Mouse (Mus musculus) neural tube, embryonic 10.5 days (tissue): ENCODE data around the gene Slc2a3.
"Not testable (repeated sequence)": the region's sequence is repeated elsewhere in the genome, so short reads cannot be mapped to it uniquely, and the experiment has no call there.

Experiments
- DNase-seq: peaks from one replicate; pipeline ENCODE4 v3.0.0-alpha.2; 2017; ENCODE audit warnings: low spot score; ENCODE audit errors: extremely low spot score

Gene Slc2a3

DNA sequence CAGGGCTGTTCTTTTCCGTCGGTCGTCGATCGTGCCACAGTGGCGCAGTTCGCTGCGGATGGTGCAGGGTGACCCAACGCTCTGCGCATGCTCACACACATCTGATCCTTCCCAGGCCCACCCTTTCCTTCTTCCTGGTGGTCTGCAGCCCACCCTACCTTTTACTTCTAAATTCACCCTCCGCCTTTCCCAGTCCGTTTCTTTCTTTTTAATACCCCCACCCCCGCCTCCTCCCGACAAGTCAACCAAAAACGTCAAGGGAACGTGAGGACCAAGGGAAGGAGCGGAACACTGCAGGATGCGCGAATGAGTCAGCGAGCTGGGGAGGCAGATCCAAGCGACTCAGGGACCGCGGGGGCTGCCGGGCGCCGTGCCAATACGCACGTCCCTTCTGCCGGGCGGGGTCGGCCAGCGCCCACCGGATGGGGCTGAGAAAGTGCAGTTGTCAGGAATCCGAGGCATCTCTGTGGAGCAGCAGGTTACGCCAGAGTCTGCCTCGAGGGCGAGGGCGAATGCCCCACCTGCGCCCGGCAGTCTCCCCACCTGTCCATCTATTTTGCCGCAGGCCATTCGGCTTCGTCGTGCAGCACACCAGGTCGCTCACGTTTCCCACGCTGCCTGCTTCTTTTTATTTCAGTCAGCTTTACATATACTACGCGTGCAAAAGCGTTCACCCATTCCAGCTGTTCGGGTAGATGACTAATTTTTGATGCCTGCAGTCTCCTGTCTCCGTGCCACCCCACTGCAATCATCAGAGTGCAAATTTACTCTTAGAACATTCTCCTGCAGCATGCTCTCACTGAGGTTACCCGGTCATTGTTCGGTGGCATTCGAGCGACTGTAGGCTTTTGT is 36.8 kb downstream of the Slc2a3 start:
- DNase-seq: peak; percentile 69

DNA sequence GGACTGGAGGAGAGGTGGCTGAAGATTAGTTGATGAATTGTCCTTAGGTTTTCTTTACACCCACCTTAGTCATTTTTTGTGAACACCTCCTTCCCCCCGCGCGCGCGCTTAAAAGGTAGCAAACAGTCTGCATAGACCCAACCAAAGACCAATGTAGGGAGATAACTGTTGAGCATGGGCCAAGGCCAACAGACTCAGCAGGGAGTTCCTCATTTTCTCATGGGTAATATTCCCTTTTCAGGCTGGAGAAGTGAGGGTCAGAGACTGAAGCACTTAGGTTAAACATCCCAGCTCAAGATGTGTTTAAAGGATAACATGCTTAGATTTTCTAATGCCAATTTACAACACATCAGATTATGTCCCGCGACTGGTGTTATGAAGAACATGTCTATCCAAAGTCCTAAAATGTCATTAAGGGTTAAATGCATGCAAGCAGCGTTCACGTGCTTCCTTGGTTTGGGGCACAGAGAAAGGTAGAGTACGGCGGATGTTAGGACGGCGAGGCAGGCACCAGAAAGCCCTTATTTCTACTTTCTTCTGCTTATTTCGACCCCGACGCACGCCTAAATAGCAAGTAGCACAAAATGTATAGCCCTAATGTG is 37.5 kb downstream of the Slc2a3 start:
- DNase-seq: no peak

DNA sequence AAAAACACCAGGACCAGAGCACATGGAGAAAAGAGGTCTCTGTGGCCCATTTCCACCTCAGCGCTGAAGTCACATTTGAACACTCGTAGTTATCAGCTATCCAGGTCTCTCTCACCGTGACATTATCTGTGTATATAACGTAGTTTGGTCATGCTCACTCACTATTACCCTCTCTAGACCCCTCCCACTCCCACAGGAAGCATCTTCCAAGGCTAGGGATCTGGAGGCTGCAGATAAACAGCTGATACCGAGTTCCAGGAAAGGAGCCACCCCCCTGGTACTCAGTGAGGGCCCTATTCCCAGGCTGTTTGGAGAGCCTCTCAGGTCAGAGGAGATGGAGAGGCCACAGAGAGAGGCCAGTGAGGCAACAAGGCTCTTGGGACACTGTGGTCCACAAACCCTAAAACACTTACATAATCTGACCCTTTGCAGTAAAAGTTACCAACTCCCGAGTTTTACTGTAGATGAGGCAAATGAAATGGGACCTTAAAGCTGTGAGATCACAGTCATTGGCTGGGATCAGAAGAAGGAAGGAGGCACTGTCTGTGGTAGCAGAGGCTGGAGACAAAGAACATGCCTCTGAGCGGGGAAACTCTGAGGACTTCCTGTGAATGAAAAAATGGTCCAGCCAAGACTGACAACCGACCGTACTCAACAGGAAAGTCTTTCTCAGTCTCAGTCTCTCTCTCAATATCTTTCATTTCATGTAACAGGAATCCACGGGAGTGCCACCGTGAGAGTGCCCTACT is 38.3 kb downstream of the Slc2a3 start:
- no peak for DNase-seq

DNA sequence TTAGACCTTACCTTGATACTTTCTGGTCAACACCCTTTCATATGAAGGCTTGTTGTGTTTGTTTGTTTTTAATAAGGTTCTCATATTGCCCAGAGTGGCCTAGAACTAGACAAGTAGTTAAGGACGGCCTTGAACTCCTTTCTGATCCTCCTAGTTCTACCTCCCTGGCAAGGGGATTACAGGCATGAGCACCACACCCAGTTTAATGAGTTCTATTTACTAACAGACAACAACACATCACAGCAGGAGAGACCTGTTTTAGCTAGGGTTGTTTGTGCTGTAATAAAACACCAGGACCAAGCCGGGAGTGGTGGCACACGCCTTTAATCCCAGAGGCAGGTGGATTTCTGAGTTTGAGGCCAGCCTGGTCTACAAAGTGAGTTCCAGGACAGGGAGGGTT is 39.0 kb downstream of the Slc2a3 start:
- DNase-seq: no peak

DNA sequence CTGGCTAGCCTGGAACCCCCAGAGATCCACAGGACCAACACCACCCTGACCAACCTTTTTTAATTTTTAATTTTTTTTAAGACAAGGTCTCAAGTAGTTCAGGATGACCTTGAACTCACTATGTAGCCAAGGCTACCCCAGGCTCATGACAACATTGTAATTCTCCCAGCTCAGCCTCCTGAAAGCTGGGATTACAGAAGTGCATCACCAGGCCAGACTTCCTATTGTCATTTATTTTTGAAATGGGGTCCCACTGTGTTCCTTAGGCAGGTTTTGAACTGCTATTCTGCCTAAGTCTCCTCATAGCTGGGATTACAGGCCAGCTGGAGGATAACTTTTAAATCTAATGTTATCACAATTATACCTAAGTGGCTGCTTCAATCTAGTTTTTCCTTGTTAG is 39.5 kb downstream of the Slc2a3 start:
- DNase-seq: no peak

DNA sequence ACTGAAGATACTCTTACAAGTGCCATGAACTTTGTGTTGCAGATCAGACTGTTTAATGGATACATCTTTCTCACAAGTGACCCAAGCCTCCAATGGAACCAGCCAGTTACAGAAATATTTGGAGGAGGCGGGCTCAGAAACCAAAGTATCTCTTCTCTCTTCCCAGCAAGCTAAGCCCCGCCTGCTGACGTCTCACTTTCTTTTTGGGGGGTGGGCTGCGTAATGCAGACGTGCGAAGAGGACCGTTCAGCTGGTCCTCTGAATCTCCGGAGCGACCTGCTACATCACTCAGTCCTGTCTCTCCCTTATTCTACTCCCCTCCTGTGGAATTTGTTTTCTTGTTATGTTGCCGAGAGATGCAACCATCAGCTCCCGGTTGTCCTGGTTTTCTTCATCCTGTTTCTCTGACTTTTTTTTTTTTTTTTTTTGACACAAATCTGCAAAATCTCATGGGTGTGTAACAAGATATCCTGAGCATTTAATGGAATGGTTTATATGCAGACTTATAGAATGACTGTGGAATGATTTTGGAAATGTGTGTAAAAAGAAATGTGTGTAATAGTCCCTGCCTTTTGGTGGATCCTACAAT is 40.3 kb downstream of the Slc2a3 start:
- DNase-seq: peak; percentile 72

DNA sequence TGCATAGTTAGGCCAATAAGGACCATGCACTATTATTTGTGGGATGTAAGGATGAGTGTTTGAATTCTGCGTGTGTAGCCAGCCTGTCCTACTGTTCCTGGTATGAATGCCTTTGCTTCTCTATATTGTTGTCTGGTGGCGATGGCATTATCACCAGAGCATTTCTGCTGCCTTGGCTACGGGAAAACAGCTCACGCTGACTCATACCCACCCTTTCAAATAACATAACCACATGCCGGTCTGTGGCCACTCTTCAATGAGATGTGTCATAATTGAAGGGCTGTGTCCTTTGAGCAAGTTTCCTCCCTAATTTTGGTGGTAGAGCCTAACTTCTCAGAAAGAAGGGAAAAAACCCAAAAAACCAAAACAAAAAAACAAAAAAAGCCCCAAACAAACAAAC is 42.7 kb downstream of the Slc2a3 start:
- DNase-seq: no peak

DNA sequence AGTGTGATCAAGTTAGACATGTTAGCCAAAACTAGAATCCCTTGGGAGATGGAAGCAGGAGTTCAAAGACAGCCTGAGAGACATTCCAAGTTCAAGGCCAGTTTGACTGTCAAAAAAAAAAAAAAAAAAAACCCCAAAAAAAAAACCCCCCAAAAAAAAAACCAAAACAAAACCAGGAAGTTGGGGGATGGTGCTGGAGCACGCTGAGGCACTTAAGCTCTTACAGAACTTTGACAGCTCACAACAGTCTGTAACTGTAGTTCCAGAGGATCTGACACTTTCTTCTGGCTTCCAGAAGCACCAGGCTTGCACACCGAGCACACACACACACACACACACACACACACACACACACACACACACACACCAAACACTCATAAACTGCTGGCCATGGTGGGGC is 45.5 kb downstream of the Slc2a3 start:
- no peak for DNase-seq

DNA sequence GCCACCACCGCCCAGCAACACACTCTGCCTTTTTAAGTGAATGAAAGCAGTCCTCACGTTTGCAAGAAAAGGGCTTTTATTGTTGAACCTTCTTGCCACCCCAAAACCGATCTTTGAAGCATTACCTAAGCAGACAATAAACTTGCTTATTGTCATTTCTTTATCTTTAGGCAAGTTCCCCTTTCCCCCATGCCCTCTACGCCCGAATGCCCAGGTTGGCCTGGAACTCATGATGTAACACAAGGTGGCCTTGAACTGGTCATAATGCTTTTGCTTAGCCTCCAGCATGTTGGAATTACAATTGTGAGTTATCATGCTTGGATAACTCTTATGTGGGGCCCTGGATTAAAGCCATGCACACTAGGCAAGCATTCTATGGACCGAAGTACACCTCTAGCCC is 50.9 kb downstream of the Slc2a3 start:
- DNase-seq: no peak

DNA sequence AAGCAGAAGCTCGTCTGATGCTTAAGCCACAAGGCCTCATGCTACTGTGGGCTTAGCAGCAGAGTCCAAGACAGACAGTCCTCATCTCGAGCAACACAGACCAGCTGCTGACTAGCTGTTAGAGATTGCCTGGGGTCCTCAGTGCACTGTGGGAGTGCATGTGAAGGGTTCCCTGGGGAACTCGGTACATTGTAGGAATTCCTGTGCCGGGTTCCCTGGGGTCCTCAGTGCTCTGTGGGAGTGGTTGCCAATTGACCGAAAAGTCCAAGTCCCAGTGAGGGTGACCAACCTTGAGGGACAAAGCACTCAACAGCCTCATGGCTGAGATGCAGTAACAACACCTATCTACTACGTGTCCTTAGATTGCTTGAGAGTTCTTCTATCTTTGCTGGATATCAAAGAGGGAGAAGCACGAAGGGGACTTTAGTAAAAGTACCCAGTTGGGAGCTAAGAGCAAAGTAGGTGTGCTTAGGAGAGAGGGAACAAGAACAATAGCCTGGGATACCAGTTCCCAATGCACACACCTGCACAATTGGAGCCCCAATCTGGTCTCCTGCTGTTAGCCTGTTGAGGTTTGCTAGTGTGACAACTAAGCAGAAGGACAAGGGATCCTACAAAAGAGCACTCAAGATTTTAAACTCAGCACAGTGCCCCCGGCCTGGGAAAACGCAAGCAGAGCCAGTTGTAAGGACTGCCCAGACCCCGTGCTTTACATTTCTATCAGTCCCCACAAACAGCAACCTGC is 56.8 kb downstream of the Slc2a3 start:
- no peak for DNase-seq

DNA sequence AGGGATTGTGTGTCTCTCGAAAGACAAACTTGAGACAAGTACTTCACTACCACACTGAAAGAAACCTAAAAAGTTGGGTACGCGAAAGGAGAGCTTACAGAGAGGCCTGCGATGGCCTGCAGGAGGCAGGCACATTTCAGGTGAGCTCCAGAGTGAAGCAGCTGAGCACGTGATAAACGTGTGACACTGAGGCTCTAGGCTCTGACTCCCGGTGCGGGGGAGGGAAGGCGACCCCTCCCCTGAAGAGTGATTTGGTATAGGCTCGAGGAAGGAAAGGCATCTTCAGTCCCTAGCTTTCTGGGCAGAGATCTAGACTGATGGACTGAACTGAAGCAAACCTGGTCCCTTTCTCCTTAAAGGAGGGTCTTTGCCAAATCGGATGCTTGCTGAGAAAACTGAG is 58.1 kb downstream of the Slc2a3 start:
- peak; percentile 24 for DNase-seq

DNA sequence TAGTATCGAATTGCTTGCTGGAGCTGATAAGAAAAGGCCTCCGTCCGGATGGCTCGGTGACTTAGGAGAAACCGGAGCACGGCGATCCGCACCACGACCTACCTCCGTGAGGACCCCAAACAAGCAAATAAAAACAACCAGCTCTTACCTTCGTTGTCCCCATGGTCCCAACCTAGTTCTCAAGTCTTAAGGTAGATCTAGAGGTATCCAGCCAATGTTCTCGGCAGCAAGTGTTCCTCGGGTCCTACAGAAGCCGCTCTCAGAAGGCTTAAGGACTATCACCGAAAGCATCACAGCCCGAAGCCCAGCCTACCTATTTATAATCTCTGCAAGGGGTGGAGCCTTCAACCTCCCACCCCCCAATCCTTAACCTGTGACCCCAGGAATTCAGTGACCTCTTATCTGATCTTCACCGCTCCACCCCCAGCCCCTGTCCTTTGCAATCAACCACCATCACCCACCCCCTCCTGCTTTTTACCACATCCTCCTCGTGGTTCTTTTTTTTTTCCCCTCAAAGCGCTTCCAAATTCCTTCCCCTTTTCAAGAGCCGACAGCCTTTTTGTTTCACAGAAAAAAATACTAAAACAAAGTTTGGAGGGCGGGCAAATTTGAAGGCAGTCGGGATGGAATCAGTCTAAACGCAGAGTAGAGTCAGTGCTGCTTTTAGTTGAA is 59.1 kb downstream of the Slc2a3 start:
- DNase-seq: peak; percentile 58

DNA sequence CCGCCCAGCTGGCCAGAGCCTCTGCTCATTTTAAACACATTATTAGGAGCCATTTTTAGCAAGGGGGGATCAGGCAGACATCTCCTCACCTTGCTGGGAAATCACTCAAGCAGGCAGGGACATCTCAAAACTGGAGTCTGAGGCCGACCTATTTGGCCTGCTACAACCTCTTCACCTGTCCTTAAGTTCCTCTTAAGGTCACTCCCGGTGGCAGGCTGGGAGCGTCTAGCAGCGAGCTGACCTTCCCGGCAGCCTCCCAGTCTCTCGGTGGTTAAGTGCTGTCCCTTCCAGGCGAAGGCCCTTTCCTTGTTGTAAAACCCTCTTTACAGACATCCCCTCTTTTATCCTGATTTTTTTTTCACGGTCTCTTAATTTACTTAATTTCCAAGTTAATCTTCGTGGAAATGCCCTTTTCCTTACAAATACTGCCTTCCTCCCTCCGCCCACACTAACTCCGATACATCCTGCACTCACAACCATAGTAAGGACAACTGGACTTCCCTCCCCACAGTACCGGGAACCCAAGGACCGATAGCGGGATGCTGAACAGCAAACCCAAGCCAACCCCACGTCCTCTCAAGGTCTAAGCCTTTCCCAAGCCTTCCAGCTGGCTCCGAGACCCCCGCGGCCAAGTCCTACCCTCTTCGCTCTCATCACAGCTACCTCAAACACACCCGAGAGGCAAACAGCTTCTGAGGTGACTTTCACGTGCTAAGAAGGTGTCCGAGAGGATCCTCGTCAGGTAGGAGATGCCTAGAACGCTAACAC is 59.8 kb downstream of the Slc2a3 start:
- DNase-seq: peak; percentile 18

DNA sequence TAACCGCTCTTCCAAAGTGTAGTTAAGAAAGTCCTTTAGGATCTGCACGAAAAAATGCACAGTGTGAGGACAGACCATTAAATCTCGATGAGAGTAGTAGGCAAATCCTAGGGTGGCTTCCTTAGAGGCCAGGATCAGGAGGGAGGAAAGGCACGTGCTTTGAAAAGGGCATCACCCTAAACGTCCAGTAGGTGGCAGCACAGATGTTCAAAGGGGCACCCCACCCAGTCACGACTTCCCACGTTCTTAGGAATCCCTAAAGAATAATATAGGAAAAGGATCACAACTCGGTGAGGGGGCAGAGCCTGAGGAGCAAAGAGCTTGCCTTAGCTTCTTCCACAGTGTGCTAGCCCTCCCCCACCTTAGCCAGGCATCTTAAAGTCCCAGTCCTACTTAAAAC is 61.5 kb downstream of the Slc2a3 start:
- peak; percentile 69 for DNase-seq

DNA sequence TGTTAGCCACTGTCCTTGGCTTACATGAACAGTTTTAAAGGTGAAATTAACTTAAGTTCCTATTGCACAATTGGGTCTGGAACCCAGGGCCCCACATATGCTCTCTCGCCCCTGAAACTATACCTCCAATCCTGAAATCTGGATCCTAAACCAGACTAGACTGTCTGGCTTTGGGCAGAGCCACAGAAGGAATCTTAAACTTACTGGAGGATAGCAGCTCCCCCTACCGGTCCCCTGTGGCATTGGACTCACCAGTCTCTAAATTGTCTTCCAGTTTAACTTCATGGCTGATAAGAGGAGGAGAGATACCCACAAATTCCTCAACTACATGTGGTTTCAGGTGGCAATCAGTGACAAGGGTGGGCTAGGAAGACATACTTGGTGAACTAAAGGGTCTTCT is 81.5 kb downstream of the Slc2a3 start:
- DNase-seq: peak; percentile 46

DNA sequence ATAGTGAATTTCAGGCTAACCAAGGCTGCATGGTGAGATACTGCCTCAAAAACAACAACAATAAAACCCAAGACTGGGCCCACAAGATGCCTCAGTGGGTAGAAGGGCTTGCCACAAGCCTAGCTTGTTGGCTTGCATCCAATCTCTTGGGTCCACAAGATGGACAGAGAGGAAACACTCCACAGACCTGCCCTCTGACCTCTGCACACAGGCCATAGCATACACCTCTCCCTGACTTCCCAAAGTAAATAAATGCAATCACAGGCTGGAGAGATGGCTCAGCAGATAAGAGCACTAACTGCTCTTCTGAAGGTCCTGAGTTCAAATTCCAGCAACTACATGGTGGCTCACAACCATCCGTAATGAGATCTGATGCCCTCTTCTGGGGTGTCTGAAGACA is 83.2 kb downstream of the Slc2a3 start:
- not testable (repeated sequence) for DNase-seq

DNA sequence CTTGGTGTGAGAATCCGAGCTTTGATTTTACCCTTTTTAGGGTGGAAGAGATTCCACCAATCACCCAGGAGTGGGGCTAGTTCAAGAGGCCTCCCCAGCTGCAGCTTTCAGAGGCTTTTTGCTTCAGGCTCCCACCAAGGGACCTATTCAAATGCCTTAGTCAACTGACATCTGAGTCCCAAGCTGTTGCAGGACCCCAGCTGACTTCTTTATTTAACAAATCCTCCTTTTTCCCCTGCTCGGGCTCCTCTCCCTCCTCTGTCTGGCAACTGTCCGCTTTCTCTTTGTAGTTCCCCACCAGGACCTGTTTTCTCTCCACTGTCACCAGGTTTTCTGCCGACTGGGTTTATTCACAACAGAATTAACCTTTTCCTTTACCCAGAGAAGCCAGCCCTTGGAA is 85.6 kb downstream of the Slc2a3 start:
- no peak for DNase-seq

DNA sequence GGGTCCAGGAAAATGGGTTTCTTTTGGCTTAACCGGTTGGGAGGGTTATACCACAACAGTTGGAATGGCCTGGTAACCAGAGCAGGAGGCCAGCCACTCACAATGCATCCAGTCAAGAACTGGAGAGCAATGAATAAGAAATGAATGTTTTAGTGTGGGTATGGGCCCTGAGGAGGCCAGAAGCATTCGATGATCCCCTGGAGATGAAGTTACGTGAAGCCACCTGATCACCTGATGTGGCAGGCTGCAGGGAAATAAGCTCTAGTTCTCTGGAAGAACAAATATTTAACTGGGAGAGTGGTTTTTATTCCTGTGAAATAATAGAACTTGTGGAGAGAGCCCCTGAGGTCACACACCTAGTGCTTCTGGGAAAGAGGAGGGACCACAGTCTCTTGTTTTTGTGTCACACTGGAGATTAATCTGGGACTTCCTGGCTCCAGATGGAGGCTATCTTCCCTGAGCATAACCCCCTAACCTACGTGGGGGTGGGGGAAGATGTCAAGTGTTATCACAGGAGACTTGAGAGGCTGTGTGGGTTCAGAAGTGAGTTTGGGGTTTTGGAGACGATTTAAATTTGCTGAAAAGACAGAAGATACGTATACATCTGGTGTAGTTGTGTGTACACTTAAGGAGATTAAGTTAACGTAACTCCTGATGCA is 86.6 kb downstream of the Slc2a3 start:
- no peak for DNase-seq

DNA sequence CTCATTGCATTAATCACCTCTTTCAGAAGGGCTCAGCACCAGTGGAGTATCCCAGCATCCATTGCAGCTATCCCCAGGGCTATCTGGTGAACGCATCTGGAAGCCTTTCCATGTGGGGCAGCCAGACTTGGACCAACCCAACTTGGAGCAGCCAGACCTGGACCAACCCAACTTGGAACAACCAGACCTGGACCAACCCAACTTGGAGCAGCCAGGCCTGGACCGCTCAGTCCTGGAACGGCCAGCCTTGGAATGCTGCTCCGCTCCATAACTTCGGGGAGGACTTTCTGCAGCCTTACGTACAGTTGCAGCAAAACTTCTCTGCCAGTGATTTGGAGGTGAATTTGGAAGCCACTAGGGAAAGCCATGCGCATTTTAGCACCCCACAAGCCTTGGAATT is 88.3 kb downstream of the Slc2a3 start:
- not testable (repeated sequence) for DNase-seq
